Mouse (Mus musculus) liver, embryonic 12.5 days (tissue): Measurements from ENCODE around the gene Fmo5. TPM values are rescaled to one million over a fixed set of nuclear protein-coding genes. Genes with fewer than 3 reads are reported as not detected.

ENCODE experiments used
- ATAC-seq: fragments of 200-750 bp; cut with Nextera tagmentation; 2 replicates; pipeline ENCODE4 v1.8.0; 2017; ENCODE audit warnings: moderate number of reproducible peaks, mild to moderate bottlenecking, moderate library complexity
- H3K27ac ChIP-seq: fragments of 300-500 bp; sonication (generic); 2 replicates; pipeline ENCODE4 v1.5.1; 2016; ENCODE audit warnings: mild to moderate bottlenecking
- H3K27me3 ChIP-seq: fragments of 300-500 bp; sonication (generic); replicated peaks from 2 replicates; pipeline ENCODE4 v1.6.1; 2016; ENCODE audit warnings: mild to moderate bottlenecking, moderate library complexity
- H3K36me3 ChIP-seq: fragments of 300-500 bp; sonication (generic); 2 replicates; pipeline ENCODE4 v1.6.1; 2016; ENCODE audit warnings: mild to moderate bottlenecking, moderate library complexity
- H3K4me1 ChIP-seq: fragments of 300-500 bp; sonication (generic); 2 replicates; pipeline ENCODE4 v1.6.1; 2016
- H3K4me2 ChIP-seq: fragments of 300-500 bp; sonication (generic); 2 replicates; pipeline ENCODE4 v1.6.1; 2016; ENCODE audit warnings: mild to moderate bottlenecking, moderate library complexity
- H3K4me3 ChIP-seq: fragments of 300-500 bp; sonication (generic); 2 replicates; pipeline ENCODE4 v1.5.1; 2016; ENCODE audit warnings: mild to moderate bottlenecking, moderate library complexity
- H3K9ac ChIP-seq: fragments of 300-500 bp; sonication (generic); 2 replicates; pipeline ENCODE4 v1.6.1; 2016; ENCODE audit warnings: mild to moderate bottlenecking, moderate library complexity
- H3K9me3 ChIP-seq: fragments of 300-500 bp; sonication (generic); replicated peaks from 2 replicates; pipeline ENCODE4 v1.6.1; 2016; ENCODE audit warnings: mild to moderate bottlenecking, moderate library complexity
- WGBS: fragments of 180-500 bp; shearing (Covaris S2); methylation state at CpG from one replicate; pipeline ENCODE4 v1.1.7; 2016; ENCODE audit not compliant: insufficient replicate concordance; 5-methylcytosine and 5-hydroxymethylcytosine counted together
- polyA plus RNA-seq: library from polyadenylated mRNA; unstranded; fragments of >200 nt; fragmentation: Nextera tagmentation; extraction: Ambion mirVana; gene quantifications from 2 replicates; pipeline ENCODE4 v1.2.1, GENCODE M21; 2016

Gene Fmo5
- polyA plus RNA-seq, 1 experiment from 2014 or later, result 5.6 TPM

GRCm38 (mm10) chr3:97634288-97634761 is 5.7 kb downstream of the Fmo5 start:
- no peaks in the 10 kb centered on the region for H3K36me3 ChIP-seq
- H3K4me3 ChIP-seq, result no peak overlapping the region
- H3K4me2 ChIP-seq, result no peak overlapping the region
- H3K9ac ChIP-seq, result no peak overlapping the region
- no peak overlapping the region for H3K27ac ChIP-seq
- no peaks in the 10 kb centered on the region for H3K9me3 ChIP-seq
- H3K27me3 ChIP-seq, result no peaks in the 10 kb centered on the region
- H3K4me1 ChIP-seq, result no peaks in the 10 kb centered on the region
- ATAC-seq, result no peak
- WGBS, result 72% methylated on average over 3 of the region's 3 CpGs

GRCm38 (mm10) chr3:97641396-97641795 is 12.8 kb downstream of the Fmo5 start:
- Histone ChIP-seq H3K4me3 (no peak overlapping the region), H3K27ac (no peak overlapping the region), H3K4me1 (no peaks in the 10 kb centered on the region), H3K4me2 (no peak overlapping the region), H3K9me3 (no peaks in the 10 kb centered on the region), H3K27me3 (no peaks in the 10 kb centered on the region), H3K9ac (no peak overlapping the region), H3K36me3 (no peaks in the 10 kb centered on the region)
- WGBS, result 73% methylated on average over 4 of the region's 4 CpGs
- no peak for ATAC-seq

GRCm38 (mm10) chr3:97642001-97642400 is 13.4 kb downstream of the Fmo5 start:
- Histone ChIP-seq H3K4me2 (no peak overlapping the region), H3K4me3 (no peak overlapping the region), H3K36me3 (no peaks in the 10 kb centered on the region), H3K9me3 (no peaks in the 10 kb centered on the region), H3K27ac (no peak overlapping the region), H3K27me3 (no peaks in the 10 kb centered on the region), H3K9ac (no peak overlapping the region), H3K4me1 (no peaks in the 10 kb centered on the region)
- 69% methylated on average over 9 of the region's 9 CpGs for WGBS
- ATAC-seq, result no peak

GRCm38 (mm10) chr3:97648518-97648917 is 19.9 kb downstream of the Fmo5 start:
- H3K27ac ChIP-seq, result no peak overlapping the region
- H3K36me3 ChIP-seq, result no peaks in the 10 kb centered on the region
- no peak overlapping the region for H3K4me3 ChIP-seq
- no peak for ATAC-seq
- H3K9me3 ChIP-seq, result no peaks in the 10 kb centered on the region
- no peaks in the 10 kb centered on the region; the same call in 1 of the 2 replicates for H3K27me3 ChIP-seq
- 26% methylated on average over 1 of the region's 1 CpGs for WGBS
- H3K4me1 ChIP-seq, result peaks cover 4% of the 10 kb centered on the region; the same call in 1 of the 2 replicates
- H3K9ac ChIP-seq, result no peak overlapping the region
- H3K4me2 ChIP-seq, result no peak overlapping the region

GRCm38 (mm10) chr3:97649022-97649421 is 20.4 kb downstream of the Fmo5 start:
- H3K4me2 ChIP-seq, result no peak overlapping the region
- no peak overlapping the region for H3K4me3 ChIP-seq
- 67% methylated on average over 3 of the region's 3 CpGs for WGBS
- peaks cover 4% of the 10 kb centered on the region; the same call in 1 of the 2 replicates for H3K4me1 ChIP-seq
- no peak overlapping the region for H3K9ac ChIP-seq
- H3K27ac ChIP-seq, result no peak overlapping the region
- ATAC-seq, result no peak
- H3K9me3 ChIP-seq, result no peaks in the 10 kb centered on the region
- no peaks in the 10 kb centered on the region; the same call in 1 of the 2 replicates for H3K27me3 ChIP-seq
- H3K36me3 ChIP-seq, result no peaks in the 10 kb centered on the region

- no peaks in the 10 kb centered on the region; the same call in 1 of the 2 replicates for H3K27me3 ChIP-seq
- H3K36me3 ChIP-seq, result no peaks in the 10 kb centered on the region
- 60% methylated on average over 6 of the region's 6 CpGs for WGBS
- no peak overlapping the region for H3K27ac ChIP-seq
- no peak overlapping the region for H3K4me2 ChIP-seq
- H3K9ac ChIP-seq, result no peak overlapping the region
- H3K4me1 ChIP-seq, result peaks cover 4% of the 10 kb centered on the region; the same call in 1 of the 2 replicates
- H3K9me3 ChIP-seq, result no peaks in the 10 kb centered on the region
- no peak overlapping the region for H3K4me3 ChIP-seq
- no peak for ATAC-seq
Observed at GRCm38 (mm10) chr3:97649469-97649868, 20.9 kb downstream of the Fmo5 start.

- H3K4me3 ChIP-seq, result no peak overlapping the region
- H3K36me3 ChIP-seq, result no peaks in the 10 kb centered on the region
- no peaks in the 10 kb centered on the region for H3K9me3 ChIP-seq
Observed at GRCm38 (mm10) chr3:97651604-97652003, 23.0 kb downstream of the Fmo5 start.

GRCm38 (mm10) chr3:97653781-97654180 is 25.2 kb downstream of the Fmo5 start:
- Histone ChIP-seq H3K4me3 (no peak overlapping the region), H3K9ac (no peak overlapping the region), H3K27me3 (no peaks in the 10 kb centered on the region; the same call in 1 of the 2 replicates), H3K27ac (no peak overlapping the region), H3K9me3 (no peaks in the 10 kb centered on the region), H3K4me2 (no peak overlapping the region), H3K36me3 (no peaks in the 10 kb centered on the region), H3K4me1 (peaks cover 10% of the 10 kb centered on the region)
- WGBS, result 82% methylated on average over 5 of the region's 5 CpGs
- no peak for ATAC-seq

More at GRCm38 (mm10) chr3:97651604-97652003, 23.0 kb downstream of the Fmo5 start:
- Histone ChIP-seq H3K27me3 (no peaks in the 10 kb centered on the region; the same call in 1 of the 2 replicates), H3K27ac (no peak overlapping the region), H3K4me1 (peaks cover 4% of the 10 kb centered on the region; the same call in 1 of the 2 replicates), H3K9ac (no peak overlapping the region), H3K4me2 (no peak overlapping the region)
- WGBS, result 59% methylated on average over 10 of the region's 10 CpGs
- ATAC-seq, result no peak

GRCm38 (mm10) chr3:97654901-97655300 is 26.3 kb downstream of the Fmo5 start:
- no peaks in the 10 kb centered on the region; the same call in 1 of the 2 replicates for H3K27me3 ChIP-seq
- no peaks in the 10 kb centered on the region for H3K9me3 ChIP-seq
- no peak for ATAC-seq
- WGBS, result 73% methylated on average over 8 of the region's 8 CpGs
- H3K4me2 ChIP-seq, result no peak overlapping the region
- no peak overlapping the region for H3K27ac ChIP-seq
- H3K4me1 ChIP-seq, result peaks cover 21% of the 10 kb centered on the region
- no peak overlapping the region for H3K9ac ChIP-seq
- H3K36me3 ChIP-seq, result no peaks in the 10 kb centered on the region
- no peak overlapping the region for H3K4me3 ChIP-seq

- 2% methylated on average over 51 of the region's 51 CpGs for WGBS
Observed at GRCm38 (mm10) chr3:97657655-97658411, 29.2 kb downstream of the Fmo5 start, which contains the start of gene Prkab2. Gene Prkab2 (plus strand): TSS chr3:97658193.

GRCm38 (mm10) chr3:97658426-97659193 is 30.0 kb downstream of the Fmo5 start:
- Histone ChIP-seq H3K27me3 (no peaks in the 10 kb centered on the region), H3K27ac (peak overlapping the region; percentile 74; the same call in 1 of the 2 replicates), H3K36me3 (peaks cover 12% of the 10 kb centered on the region; the same call in 1 of the 2 replicates), H3K4me1 (peaks cover 37% of the 10 kb centered on the region), H3K4me3 (peak overlapping the region; percentile 86), H3K4me2 (peak overlapping the region; percentile 92), H3K9ac (peak overlapping the region; percentile 83), H3K9me3 (no peaks in the 10 kb centered on the region)
- under 1% methylated on average over 49 of the region's 50 CpGs for WGBS
- ATAC-seq, result peak; percentile 79

More at GRCm38 (mm10) chr3:97657655-97658411, 29.2 kb downstream of the Fmo5 start, which contains the start of gene Prkab2:
- no peaks in the 10 kb centered on the region for H3K9me3 ChIP-seq
- H3K4me2 ChIP-seq, result peak within 1 kb of the TSS; percentile 92
- peak within 1 kb of the TSS; percentile 83 for H3K9ac ChIP-seq
- H3K27ac ChIP-seq, result peak within 1 kb of the TSS; percentile 74; the same call in 1 of the 2 replicates
- no peaks in the 10 kb centered on the region; the same call in 1 of the 2 replicates for H3K27me3 ChIP-seq
- peaks cover 7% of the 10 kb centered on the region; the same call in 1 of the 2 replicates for H3K36me3 ChIP-seq
- peak within 1 kb of the TSS; percentile 86 for H3K4me3 ChIP-seq
- peaks cover 37% of the 10 kb centered on the region for H3K4me1 ChIP-seq
- ATAC-seq, result peak; percentile 98
